Mouse (Mus musculus): ENCODE results near the gene Tmem91. TPM values are rescaled to one million over a fixed set of nuclear protein-coding genes. Genes with fewer than 3 reads are reported as not detected.
A peak's percentile ranks its signal among the peaks of the same experiment; 100 is the strongest.

Tmem91 gene
- polyA plus RNA-seq, 1 experiment: 27.4 TPM

DNA sequence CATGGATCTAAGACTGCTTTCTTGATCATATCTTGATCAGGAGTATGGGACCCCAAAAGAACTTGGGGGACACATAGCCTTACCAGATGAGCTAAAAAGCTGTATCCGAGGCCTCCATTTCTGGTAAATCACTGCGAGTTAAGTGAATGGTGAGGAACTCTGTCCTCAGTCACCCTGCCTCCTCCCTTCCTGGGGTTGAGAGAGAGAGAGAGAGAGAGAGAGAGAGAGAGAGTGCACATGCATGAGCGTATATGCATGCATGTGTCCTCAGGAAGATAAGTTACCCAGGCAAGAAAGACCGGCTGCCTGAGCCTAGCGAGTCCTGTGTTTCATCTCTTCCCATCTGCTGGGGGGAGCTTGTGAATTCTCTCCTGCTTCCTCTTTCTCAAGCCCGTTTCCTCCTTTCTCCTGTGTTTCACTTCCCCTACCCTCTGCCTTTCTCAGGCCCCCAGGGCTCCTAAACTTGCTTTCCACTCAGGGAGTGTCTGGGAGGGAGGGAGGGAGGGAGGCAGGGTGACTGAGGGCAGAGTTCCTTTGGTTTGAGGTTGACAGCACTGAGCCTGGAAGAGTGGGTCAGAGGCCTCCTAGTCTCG lies 31.7 kb upstream of the Tmem91 start:
- no peaks in the 10 kb centered on the region for H3K27me3 ChIP-seq (ENCODE audit: control insufficient read depth, insufficient read depth, low read length)
- no peak overlapping the region for H3K4me3 ChIP-seq (replicated peaks; ENCODE audit: insufficient read depth, low read depth, low read length)
- DNase-seq: no peak
- H3K27ac ChIP-seq (ENCODE audit: insufficient read depth, low read length): no peak overlapping the region
- TF ChIP-seq POLR2A (IDR thresholded peaks at IDR 0.05; ENCODE audit: borderline replicate concordance, insufficient read depth, low read length) (no peak), CTCF (IDR thresholded peaks at IDR 0.05; ENCODE audit: borderline replicate concordance, insufficient read depth, low read depth, low read length) (no peak)
- peaks cover 12% of the 10 kb centered on the region for H3K4me1 ChIP-seq (ENCODE audit: control insufficient read depth, insufficient read depth, low read length)
- WGBS: 89% methylated on average over 7 of the region's 7 CpGs

DNA sequence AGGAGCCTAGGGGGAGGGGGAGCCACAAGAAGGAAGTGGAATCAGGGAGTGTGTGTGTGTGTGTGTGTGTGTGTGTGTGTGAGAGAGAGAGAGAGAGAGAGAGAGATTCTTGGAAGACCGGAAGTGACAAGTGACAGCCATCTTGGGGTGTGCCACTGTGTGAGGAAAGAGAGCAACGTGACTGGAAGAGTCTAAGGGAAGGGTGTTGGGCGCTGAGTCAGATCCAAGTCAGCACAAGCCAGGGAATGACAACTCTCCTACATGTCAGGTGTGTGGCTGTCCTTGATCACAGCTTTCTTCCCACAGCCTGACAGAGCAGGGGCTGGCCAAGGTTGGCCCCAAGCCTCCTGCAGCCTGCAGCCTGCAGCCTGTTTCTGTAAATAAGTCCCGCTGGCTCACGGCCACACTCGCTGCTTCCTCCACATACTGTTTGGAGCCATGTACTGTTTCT lies 30.9 kb upstream of the Tmem91 start:
- TF ChIP-seq POLR2A (IDR thresholded peaks at IDR 0.05; ENCODE audit: borderline replicate concordance, insufficient read depth, low read length) (no peak), CTCF (IDR thresholded peaks at IDR 0.05; ENCODE audit: borderline replicate concordance, insufficient read depth, low read depth, low read length) (no peak)
- DNase-seq: peak; percentile 43 to 61
- Histone ChIP-seq H3K4me1 (ENCODE audit: control insufficient read depth, insufficient read depth, low read length) (peaks cover 5% of the 10 kb centered on the region), H3K27ac (ENCODE audit: insufficient read depth, low read length) (no peak overlapping the region), H3K4me3 (replicated peaks; ENCODE audit: insufficient read depth, low read depth, low read length) (no peak overlapping the region), H3K27me3 (ENCODE audit: control insufficient read depth, insufficient read depth, low read length) (no peaks in the 10 kb centered on the region)
- 24% methylated on average over 6 of the region's 6 CpGs for WGBS

DNA sequence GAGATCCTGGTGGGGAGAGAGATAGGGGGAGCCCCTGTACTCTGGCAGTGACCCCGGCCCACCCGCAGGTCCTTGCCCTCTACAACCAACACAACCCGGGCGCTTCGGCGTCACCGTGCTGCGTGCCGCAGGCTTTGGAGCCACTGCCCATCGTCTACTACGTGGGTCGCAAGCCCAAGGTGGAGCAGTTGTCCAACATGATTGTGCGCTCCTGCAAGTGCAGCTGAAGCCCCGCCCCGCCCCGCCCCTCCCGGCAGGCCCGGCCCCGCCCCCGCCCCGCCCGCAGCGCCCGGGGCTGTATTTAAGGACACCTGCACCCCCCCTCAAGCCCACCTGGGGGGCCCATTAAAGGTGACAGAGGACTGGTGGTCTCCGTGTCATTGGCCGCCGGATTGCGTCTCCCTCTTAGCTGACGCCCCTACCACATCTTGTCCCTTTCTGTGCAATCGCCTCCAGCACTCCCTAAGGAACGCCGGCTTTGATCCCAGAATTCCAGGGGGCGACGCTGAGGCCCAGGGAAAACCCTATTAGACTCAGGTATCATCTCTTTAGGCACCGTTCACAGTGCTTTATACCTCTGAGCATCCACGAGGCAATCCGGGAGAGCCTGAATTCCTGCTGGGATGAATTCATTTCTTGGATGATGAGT lies 29.9 kb upstream of the Tmem91 start:
- no peak for TF ChIP-seq POLR2A (IDR thresholded peaks at IDR 0.05; ENCODE audit: borderline replicate concordance, insufficient read depth, low read length)
- 6% methylated on average over 32 of the region's 37 CpGs for WGBS

DNA sequence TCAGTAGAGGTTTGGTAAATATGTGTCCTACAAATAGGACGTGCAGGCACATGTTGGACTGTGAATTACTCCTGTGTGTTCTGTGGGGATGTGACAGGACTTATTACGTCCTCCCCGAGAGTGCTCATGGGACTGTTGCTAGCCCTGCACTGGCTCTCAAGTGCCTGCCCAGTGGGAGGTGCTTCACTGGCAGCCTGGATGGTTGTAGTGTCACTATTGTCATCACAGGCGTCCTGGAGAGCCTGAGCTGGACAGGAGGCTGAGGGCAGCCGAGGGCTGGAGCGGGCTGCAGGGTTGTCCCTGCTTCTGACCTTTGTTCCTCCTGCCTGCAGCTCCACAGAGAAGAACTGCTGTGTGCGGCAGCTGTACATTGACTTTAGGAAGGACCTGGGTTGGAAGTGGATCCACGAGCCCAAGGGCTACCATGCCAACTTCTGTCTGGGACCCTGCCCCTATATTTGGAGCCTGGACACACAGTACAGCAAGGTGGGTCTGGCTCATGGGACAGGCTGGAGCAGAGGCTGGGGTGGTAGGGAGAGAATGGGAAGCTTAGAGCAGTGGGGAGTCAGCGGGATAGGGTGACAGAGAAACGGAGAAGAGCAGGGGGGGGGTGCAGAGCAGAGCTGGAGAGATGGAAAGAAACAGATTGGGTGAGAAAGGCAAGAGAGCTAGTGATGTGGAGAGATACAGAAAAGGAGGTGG lies 29.0 kb upstream of the Tmem91 start:
- H3K27ac ChIP-seq (ENCODE audit: insufficient read depth, low read length): no peak overlapping the region
- no peak overlapping the region for H3K4me3 ChIP-seq (replicated peaks; ENCODE audit: insufficient read depth, low read depth, low read length)
- DNase-seq: no peak
- peaks cover 5% of the 10 kb centered on the region; the same call in 1 of the 2 replicates for H3K4me1 ChIP-seq (ENCODE audit: control insufficient read depth, insufficient read depth, low read length)
- no peak for TF ChIP-seq CTCF (IDR thresholded peaks at IDR 0.05; ENCODE audit: borderline replicate concordance, insufficient read depth, low read depth, low read length)
- TF ChIP-seq POLR2A (IDR thresholded peaks at IDR 0.05; ENCODE audit: borderline replicate concordance, insufficient read depth, low read length): no peak
- 34% methylated on average over 10 of the region's 10 CpGs for WGBS
- H3K27me3 ChIP-seq (ENCODE audit: control insufficient read depth, insufficient read depth, low read length): no peaks in the 10 kb centered on the region

More for the DNA sequence above, 29.9 kb upstream of the Tmem91 start:
- Histone ChIP-seq H3K4me3 (replicated peaks; ENCODE audit: insufficient read depth, low read depth, low read length) (peak overlapping the region; percentile 48), H3K4me1 (ENCODE audit: control insufficient read depth, insufficient read depth, low read length) (peaks cover 5% of the 10 kb centered on the region), H3K27me3 (ENCODE audit: control insufficient read depth, insufficient read depth, low read length) (no peaks in the 10 kb centered on the region), H3K27ac (ENCODE audit: insufficient read depth, low read length) (no peak overlapping the region)
- DNase-seq: peak in 1 of 2 experiments; percentile 40

DNA sequence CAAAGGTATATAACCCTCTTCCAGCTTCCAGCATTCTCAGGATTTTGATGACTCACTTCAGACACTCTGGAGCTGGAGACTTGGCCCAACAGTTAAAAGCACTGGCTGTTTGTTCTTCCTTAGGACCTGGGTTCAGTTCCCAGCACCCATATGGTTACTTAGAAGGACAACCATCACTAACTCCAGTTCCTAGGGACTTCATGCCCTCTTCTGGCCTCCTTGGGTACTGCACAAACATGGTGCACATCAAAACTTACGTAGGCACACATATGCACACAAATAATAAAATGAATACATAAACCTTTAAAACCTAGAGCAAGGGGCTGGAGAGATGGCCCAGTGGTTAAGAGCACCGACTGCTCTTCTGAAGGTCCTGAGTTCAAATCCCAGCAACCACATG lies 27.4 kb upstream of the Tmem91 start:
- no peaks in the 10 kb centered on the region for H3K27me3 ChIP-seq (ENCODE audit: control insufficient read depth, insufficient read depth, low read length)
- no peak for DNase-seq
- H3K4me3 ChIP-seq (replicated peaks; ENCODE audit: insufficient read depth, low read depth, low read length): no peak overlapping the region
- TF ChIP-seq CTCF (IDR thresholded peaks at IDR 0.05; ENCODE audit: borderline replicate concordance, insufficient read depth, low read depth, low read length) (no peak), POLR2A (IDR thresholded peaks at IDR 0.05; ENCODE audit: borderline replicate concordance, insufficient read depth, low read length) (no peak)
- peaks cover 5% of the 10 kb centered on the region; the same call in 1 of the 2 replicates for H3K4me1 ChIP-seq (ENCODE audit: control insufficient read depth, insufficient read depth, low read length)
- no peak overlapping the region for H3K27ac ChIP-seq (ENCODE audit: insufficient read depth, low read length)
- WGBS: 95% methylated on average over 2 of the region's 2 CpGs

DNA sequence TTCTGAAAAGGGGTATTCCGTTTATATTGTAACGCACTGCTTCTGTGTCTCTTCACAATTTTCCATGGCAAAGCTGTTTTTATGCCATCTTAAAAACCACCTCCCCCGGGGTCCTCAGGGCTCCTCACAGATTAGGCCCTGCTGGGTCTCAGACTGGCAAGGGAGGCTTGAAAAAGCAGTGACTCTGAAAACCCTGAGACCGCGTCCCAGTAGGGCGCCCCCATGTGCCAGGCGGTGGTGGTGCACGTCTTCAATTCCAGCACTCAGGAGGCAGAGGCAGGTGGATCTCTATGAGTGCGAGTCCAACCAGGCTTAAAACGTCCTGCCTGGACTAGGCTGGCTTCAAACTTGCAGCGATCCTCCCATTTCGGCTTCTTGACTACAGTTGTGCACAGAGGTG lies 25.8 kb upstream of the Tmem91 start:
- Histone ChIP-seq H3K4me1 (ENCODE audit: control insufficient read depth, insufficient read depth, low read length) (peaks cover under 1% of the 10 kb centered on the region; the same call in 1 of the 2 replicates), H3K27me3 (ENCODE audit: control insufficient read depth, insufficient read depth, low read length) (no peaks in the 10 kb centered on the region), H3K4me3 (replicated peaks; ENCODE audit: insufficient read depth, low read depth, low read length) (no peak overlapping the region), H3K27ac (ENCODE audit: insufficient read depth, low read length) (no peak overlapping the region)
- no peak for DNase-seq
- 75% methylated on average over 12 of the region's 12 CpGs for WGBS
- TF ChIP-seq CTCF (IDR thresholded peaks at IDR 0.05; ENCODE audit: borderline replicate concordance, insufficient read depth, low read depth, low read length) (peak; percentile 13; the same call in 1 of the 2 replicates), POLR2A (IDR thresholded peaks at IDR 0.05; ENCODE audit: borderline replicate concordance, insufficient read depth, low read length) (no peak)

DNA sequence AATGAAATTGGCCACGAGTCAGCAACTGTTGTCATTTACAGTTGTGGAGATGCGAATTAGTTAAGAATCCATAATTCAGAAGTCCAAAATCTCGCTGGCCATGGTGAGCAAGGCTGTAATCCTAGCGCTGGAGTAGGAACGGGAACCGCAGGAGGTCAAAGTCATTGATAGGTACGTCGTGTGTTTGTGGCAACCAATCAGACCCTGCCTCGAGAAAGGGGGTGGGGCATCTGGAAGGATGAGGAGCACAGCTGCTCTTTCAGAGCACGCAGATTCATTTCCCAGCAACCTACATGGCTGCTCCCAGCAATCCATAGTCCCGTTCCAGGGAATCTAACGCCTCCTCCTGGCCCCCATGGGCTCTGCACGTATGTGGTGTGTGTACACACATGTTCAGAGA lies 24.9 kb upstream of the Tmem91 start:
- DNase-seq: no peak
- Histone ChIP-seq H3K4me1 (ENCODE audit: control insufficient read depth, insufficient read depth, low read length) (no peaks in the 10 kb centered on the region), H3K27me3 (ENCODE audit: control insufficient read depth, insufficient read depth, low read length) (no peaks in the 10 kb centered on the region), H3K27ac (ENCODE audit: insufficient read depth, low read length) (no peak overlapping the region), H3K4me3 (replicated peaks; ENCODE audit: insufficient read depth, low read depth, low read length) (no peak overlapping the region)
- 51% methylated on average over 13 of the region's 13 CpGs for WGBS
- TF ChIP-seq POLR2A (IDR thresholded peaks at IDR 0.05; ENCODE audit: borderline replicate concordance, insufficient read depth, low read length): no peak
- TF ChIP-seq CTCF (IDR thresholded peaks at IDR 0.05; ENCODE audit: borderline replicate concordance, insufficient read depth, low read depth, low read length): no peak
